Mouse (Mus musculus) lung, postnatal 36 days (tissue): ENCODE measurements at regions not wholly inside any gene's neighbourhood (a gene's known extent, or its start where the extent isn't known, plus 50 kb on each side); places are given as distances from the start of the nearest gene placed in this dataset.

Experiments
- DNase-seq: peaks from one replicate; pipeline ENCODE4 v3.0.0; 2022; ENCODE audit warnings: mixed read lengths

DNA sequence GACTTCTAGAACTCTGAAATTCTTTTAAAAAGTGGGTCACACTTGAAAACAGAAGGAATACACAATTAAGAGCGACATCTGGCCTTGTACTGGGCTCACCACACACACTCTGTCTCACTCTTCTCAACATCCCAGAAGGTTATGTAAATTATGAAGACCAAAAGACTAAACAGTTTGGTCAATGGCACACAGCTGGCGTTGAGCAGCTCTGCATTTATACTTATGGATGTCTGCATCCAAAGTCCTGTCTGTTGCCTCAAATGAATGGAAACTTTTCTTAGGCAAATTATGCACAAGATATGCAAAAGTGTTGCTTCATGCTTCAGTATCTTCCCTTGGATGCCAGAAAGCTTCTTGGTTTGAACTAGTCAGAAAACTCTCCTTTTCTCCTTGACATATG lies 323.5 kb downstream of the Ppp3ca start:
- no peak for DNase-seq

GRCm38 (mm10) chr3:136994361-136995083 lies 324.6 kb downstream of the Ppp3ca start:
- peak; percentile 12 for DNase-seq

- no peak for DNase-seq
Observed at GRCm38 (mm10) chr3:136995611-136996335, 325.8 kb downstream of the Ppp3ca start.

DNA sequence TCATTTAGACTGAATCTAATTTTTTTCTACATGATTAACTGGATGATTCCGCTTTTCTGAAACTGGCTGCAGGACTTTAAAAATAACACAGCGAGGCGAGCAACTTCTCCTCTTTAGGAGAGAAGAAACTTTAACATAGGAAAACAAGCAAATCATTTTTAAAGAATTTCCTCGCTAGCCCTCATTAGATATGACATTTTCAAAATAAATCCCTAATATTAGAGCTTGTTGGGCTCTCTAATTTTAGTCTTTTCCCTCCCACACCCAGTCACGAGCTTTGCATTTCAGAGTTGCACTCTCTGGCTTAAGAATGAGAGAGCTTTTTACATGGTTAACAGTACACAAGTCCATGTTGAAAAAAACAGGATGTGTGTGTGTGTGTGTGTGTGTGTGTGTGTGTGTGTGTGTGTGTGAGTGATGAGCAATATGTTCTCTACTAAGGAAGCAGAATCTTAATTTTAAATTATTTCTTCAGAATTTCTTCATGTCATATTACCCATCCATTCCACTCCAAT lies 326.5 kb downstream of the Ppp3ca start:
- DNase-seq = no peak

DNA sequence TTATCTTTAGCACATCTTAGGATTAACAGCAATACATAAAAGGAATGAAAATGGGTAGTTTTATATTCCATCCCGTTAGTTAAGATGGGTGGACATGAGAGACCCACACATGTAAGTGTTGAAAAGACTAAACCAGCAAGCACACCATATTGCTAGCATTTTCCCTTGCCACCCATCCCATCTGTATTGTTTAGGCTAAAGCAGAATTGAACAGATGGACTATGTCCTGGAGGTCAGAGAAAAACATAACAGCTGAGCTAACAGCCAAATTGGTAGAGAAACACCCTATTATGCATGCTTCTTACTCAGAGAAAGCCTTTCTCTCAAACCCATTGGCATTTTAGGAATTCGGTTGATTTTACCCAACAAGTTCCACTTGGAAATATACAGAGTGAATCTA lies 329.3 kb upstream of the Emcn start:
- DNase-seq = no peak

DNA sequence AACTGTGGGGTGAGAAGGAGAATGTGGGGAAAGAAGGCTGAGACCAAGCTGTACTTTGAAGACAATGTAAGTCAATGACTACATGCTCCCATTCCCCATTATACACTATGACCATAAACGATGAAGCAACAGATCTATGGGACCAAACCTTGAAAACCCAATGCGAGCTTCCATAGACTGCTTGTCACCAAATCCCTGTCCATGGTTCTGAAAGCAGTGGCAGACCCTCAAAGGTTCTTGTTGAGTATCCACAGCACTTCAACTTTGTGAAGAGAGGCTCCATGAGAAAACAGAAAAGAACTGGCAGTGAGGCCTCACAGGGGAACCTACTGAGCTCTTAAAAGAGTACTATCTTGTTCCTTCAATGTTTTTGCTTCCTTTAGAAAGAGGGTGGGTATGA lies 326.2 kb upstream of the Emcn start:
- no peak for DNase-seq

DNA sequence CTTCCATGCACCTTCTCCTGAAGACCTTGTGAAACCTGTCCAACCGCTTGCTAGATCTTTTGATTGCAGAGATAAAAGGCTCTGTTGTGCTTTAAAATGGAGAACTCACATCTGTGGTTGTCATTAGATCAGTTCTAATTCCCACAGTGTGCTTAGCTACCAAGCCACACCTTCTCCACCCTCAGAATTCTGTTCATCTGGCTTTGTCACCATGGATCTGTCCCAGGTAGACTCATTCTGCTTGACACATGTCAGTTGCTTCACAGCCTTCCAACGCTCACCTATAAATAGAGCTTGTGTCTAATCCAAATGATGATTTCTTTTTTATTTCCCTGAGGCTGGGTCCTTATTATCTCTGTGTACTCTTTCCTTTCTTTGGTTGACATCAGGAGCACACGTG lies 325.7 kb upstream of the Emcn start:
- no peak for DNase-seq

- DNase-seq = no peak
Observed at GRCm38 (mm10) chr3:137019971-137020634, 320.8 kb upstream of the Emcn start.

GRCm38 (mm10) chr3:137029546-137029945 lies 311.3 kb upstream of the Emcn start:
- no peak for DNase-seq

GRCm38 (mm10) chr3:137032802-137033201 lies 308.1 kb upstream of the Emcn start:
- DNase-seq = no peak

DNA sequence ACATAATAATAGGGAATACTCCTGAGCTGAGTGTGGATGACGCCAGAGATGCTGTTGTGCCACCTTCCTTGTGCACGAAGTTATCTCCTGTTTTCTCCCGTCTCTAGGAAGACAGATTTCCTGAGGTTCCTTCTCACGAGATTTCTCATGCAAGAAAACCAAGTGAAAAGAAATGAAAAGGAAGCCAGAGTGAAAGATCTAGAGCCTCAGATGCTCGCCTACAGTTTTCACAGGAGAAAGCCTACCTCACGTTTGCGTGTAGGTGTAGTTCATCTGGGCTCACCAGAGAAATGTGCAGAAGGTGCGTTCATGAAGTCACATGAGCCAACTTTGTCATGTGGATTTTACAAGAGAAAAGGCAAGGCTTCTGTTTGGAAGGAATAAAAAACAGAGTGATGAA lies 301.2 kb upstream of the Emcn start:
- no peak for DNase-seq

DNA sequence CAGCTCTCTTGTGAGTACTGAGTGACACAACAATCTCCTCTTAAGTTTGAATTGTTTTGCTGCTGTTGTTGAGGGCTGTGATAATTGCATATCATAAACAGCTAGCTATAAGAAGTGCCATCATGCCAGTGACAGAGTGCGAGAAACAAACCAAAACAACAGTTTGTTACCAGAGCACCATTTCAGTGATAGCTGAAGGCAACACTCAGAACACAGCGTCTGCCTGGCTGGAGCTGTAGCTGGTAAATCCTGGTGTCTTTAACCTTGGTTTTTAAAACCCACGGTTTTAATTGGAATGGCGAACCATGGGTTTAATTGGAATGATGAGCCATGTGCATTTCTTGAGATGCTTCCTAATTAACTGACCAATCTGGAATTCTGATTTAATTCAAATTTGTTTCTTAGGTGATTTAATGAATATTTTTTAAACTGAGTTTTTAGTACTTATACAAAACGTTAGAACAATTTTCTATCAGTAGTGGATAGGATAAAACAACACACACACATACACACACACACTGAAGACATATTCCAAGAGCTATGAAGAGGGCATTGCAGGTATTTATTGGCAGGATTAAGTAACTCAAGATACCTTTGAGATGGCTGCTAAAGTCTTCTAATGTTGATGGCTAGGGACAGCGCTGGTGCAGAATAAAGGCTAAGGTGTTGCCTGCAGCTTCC lies 284.2 kb upstream of the Emcn start:
- DNase-seq = no peak

- DNase-seq = no peak
Observed at GRCm38 (mm10) chr3:137057225-137057910, 283.5 kb upstream of the Emcn start.

GRCm38 (mm10) chr3:137057911-137058260 lies 283.0 kb upstream of the Emcn start:
- no peak for DNase-seq

DNA sequence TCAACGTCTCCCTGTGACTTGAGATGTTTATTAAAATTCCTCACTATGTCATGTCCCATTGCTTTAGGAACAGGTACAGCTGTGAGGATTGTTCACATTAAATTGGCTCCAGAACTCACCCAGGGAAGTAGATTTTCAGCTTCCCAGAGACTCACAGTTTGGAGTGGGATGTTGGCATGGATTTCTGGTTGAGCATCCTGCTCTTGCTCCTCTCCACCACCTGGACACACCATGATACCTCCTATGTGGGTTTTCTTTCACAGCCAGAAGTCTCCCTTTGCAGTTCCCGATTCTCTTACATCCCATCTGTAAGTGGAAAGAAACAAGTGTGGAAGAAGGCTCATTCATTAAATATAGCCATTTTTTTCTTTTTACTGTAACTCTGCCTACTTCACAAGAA lies 278.8 kb upstream of the Emcn start:
- DNase-seq = no peak

DNA sequence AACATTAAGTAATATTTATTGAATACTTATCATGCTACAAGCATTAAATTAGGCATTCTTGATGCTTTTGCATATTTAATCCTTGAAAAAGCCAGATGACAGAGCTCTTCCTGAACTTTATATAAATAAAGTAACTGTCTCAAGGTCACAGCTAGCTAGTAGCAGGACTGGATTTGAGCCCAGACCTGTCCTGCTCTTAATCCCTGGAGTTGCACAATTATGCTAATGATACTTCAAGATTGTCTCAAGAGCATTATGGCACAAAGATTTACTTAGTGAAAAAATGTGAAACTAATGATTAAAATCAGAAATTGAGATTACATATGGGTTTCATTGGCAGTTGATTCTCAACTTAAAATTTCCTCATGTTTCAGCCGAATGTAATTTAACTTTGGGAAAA lies 273.5 kb upstream of the Emcn start:
- peak; percentile 3 for DNase-seq

- no peak for DNase-seq
Observed at GRCm38 (mm10) chr3:137069334-137069733, 271.5 kb upstream of the Emcn start.

DNA sequence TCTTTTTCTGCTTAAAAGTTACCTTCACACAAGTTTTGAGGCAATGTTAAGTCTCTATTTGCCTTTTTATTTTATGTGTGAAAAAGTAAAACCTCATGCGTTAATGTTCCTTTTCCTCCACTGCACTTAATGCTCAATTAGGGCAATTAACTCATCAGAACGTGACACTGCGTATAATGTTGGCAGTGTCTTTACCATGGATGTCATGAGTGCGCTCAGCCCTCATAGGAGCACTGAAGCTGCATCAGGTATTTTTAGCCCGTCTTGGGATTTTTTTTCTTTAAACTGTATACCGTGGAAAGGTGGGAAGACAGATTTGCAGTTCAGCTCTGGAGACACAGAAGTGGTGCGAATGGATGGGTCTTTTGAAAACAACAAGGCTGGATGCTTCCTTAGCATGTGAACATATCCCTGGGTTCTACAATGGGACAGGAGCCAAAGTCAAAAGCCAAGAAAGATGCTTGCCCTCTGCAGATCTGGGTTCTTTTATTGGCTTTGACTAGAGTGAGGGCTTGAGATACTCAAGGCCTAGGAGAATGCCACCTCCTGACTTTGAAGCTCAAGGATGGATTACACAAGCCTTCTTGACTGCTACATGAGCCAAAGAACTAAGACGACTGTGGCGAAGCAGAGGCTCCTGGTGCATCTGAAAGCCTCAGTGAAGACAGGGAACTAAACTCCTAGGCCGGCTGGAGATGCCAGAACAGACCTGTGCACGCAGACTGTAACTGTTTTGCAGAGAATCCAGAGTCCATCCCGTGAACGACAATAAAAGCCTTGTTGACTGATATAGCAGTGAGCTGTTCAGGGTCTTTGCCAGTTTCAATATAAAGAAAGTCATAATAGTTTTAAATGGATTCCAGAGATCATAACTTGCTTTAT lies 262.9 kb upstream of the Emcn start:
- no peak for DNase-seq

DNA sequence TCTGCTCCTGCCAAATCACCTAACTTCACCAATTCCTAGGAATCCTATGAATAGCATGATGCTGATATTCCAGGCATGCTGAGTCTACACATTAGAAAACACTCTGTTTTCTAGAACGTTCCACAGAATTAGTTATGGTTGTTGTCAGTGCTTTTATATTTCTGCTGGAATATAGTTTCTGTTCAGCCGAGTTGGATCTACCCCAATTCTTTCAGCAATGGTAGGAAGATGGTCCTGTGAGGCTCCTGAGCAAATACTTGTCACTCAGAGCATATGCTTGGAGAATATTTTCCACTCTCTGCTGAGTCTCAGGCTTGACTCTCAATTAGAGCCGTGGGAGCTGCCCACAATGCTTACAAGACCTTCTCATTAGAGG lies 262.3 kb upstream of the Emcn start:
- DNase-seq = no peak

DNA sequence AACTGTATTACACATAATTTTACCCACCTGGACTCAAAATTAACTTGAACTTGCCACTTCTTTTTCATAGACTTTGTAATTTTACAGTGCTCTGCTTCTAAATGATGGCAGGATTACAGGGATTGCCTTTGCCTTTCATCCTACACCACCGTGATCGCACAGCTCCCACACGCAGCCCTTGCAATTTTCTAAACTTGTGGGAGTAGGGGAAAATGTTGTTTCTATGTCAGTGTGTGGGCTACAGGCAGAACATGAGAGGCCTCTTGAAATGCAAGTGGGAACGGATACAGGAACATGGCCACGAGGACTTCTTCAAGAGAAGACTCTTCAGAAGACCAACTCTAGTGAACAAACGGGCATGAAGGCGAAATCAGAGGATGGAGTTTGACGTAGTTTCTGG lies 254.0 kb upstream of the Emcn start:
- DNase-seq = no peak

- no peak for DNase-seq
Observed at GRCm38 (mm10) chr3:137100627-137101404, 240.1 kb upstream of the Emcn start.
